Mouse (Mus musculus): ENCODE results near the gene Ddx54. TPM values are rescaled to one million over a fixed set of nuclear protein-coding genes. Genes with fewer than 3 reads are reported as not detected.

Gene Ddx54
- total RNA-seq (2021): 10 to 100 TPM; 34.4 to 39.5 TPM

GRCm38 (mm10) chr5:120612442-120612821 lies at the start of gene Ddx54, which contains the start of gene Rita1:
Gene Ddx54, plus strand, starts transcription at chr5:120612739.
Gene Rita1, minus strand, starts transcription at chr5:120612589.
- DNase-seq: peak; percentile 98 to 100

- DNase-seq: no peak
Observed at GRCm38 (mm10) chr5:120562956-120563913, 49.3 kb upstream of the Ddx54 start.

- no peak for DNase-seq
Observed at GRCm38 (mm10) chr5:120563914-120564311, 48.6 kb upstream of the Ddx54 start.

GRCm38 (mm10) chr5:120565171-120565905 lies 47.2 kb upstream of the Ddx54 start:
- DNase-seq: no peak

- DNase-seq: no peak
Observed at GRCm38 (mm10) chr5:120566101-120566500, 46.4 kb upstream of the Ddx54 start.

- DNase-seq: no peak
Observed at GRCm38 (mm10) chr5:120566681-120567252, 45.8 kb upstream of the Ddx54 start.

GRCm38 (mm10) chr5:120567253-120567701 lies 45.3 kb upstream of the Ddx54 start:
- DNase-seq: peak in 1 of 2 experiments; percentile 41

- no peak for DNase-seq
Observed at GRCm38 (mm10) chr5:120567761-120568211, 44.8 kb upstream of the Ddx54 start.

GRCm38 (mm10) chr5:120568336-120568768 lies 44.2 kb upstream of the Ddx54 start:
- DNase-seq: no peak

GRCm38 (mm10) chr5:120568964-120569363 lies 43.6 kb upstream of the Ddx54 start:
- no peak for DNase-seq

- no peak for DNase-seq
Observed at GRCm38 (mm10) chr5:120569791-120570190, 42.7 kb upstream of the Ddx54 start.

- DNase-seq: no peak
Observed at GRCm38 (mm10) chr5:120570289-120570897, 42.1 kb upstream of the Ddx54 start.

GRCm38 (mm10) chr5:120571056-120571740 lies 41.3 kb upstream of the Ddx54 start:
- no peak for DNase-seq

- DNase-seq: no peak
Observed at GRCm38 (mm10) chr5:120574469-120575063, 38.0 kb upstream of the Ddx54 start.

GRCm38 (mm10) chr5:120576781-120577301 lies 35.7 kb upstream of the Ddx54 start:
- no peak for DNase-seq

- DNase-seq: no peak
Observed at GRCm38 (mm10) chr5:120577935-120578441, 34.6 kb upstream of the Ddx54 start.

GRCm38 (mm10) chr5:120578504-120579081 lies 33.9 kb upstream of the Ddx54 start:
- no peak for DNase-seq

GRCm38 (mm10) chr5:120579211-120579897 lies 33.2 kb upstream of the Ddx54 start:
- no peak for DNase-seq

- DNase-seq: no peak
Observed at GRCm38 (mm10) chr5:120579898-120580626, 32.5 kb upstream of the Ddx54 start.
